Mouse (Mus musculus) kidney, embryonic 14.5 days (tissue): Measurements from ENCODE around the gene Sdc1. TPM values are rescaled to one million over a fixed set of nuclear protein-coding genes. Genes with fewer than 3 reads are reported as not detected.

ENCODE experiments used
- polyA plus RNA-seq: library from polyadenylated mRNA; unstranded; fragments of >200 nt; fragmentation: Nextera tagmentation; extraction: Ambion mirVana; gene quantifications from 2 replicates; pipeline ENCODE4 v1.2.1, GENCODE M21; 2014

The Sdc1 gene
- polyA plus RNA-seq, 1 experiment from 2014 or later, result 57.3 TPM

Other genes starting within 250 kb of the Sdc1 start
- not detected in 2 replicates for gene Slc7a15, start 172.3 kb upstream of the Sdc1 start, polyA plus RNA-seq
- 62.8 and 71.9 TPM in 2 replicates for gene Pum2, start 97.2 kb upstream of the Sdc1 start, polyA plus RNA-seq
- gene Laptm4a, start 150.3 kb downstream of the Sdc1 start, polyA plus RNA-seq, result 140 and 337 TPM in 2 replicates
- gene Matn3, start 176.6 kb downstream of the Sdc1 start, polyA plus RNA-seq, result 0.11 and 0.37 TPM in 2 replicates
- gene Wdr35, start 202.6 kb downstream of the Sdc1 start, polyA plus RNA-seq, result 9.9 and 21.9 TPM in 2 replicates